In the genomic region with DNA sequence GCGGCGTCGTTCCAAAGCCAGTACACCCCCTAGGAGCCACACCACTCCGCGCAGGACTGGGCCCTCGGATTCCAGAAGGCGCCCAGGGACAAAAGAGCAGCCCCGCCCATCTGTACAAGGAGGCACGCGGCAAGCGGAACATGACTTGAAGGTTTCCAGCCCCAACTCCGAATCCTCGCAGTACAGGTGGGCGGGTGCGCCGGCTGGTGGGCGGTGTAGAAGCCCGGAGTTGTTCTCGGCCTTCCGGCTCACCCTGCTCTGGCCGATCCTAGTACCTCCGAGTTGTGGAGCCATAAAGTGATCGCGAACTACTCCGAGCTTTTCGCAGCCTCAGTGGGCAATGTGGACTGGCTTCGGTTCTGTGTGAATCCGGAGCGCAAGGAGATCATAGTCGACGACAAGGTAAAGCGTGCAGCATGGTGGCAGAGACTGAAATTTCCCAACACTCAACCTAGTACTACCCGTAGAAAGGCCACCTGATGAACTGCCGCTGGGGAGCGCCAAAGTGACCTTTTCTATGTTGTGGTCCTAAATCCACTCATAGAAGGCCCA, we compare ENCODE assay signal across 8 mouse cellular contexts. TPM values are rescaled to one million over a fixed set of nuclear protein-coding genes. Genes with fewer than 3 reads are reported as not detected.
A peak's percentile ranks its signal among the peaks of the same experiment; 100 is the strongest.
DNase-seq lines count a peak whose midpoint lies in the region; ATAC-seq and TF ChIP-seq lines count a peak whose summit lies in the region.

No protein-coding gene starts in this region.

- H3K4me2 ChIP-seq in kidney, postnatal 0 days (ENCODE audit: low read length): peak overlapping the region; percentile 47
- H3K4me2 ChIP-seq in stomach, embryonic 16.5 days (ENCODE audit: low read depth, low read length): peak overlapping the region; percentile 75

- peaks cover 12% of the 10 kb centered on the region for H3K27me3 ChIP-seq in kidney, postnatal 0 days (ENCODE audit: insufficient read depth, low read length)
- peaks cover 40% of the 10 kb centered on the region for H3K27me3 ChIP-seq in stomach, embryonic 16.5 days (ENCODE audit: control insufficient read depth, insufficient read depth, low read length)

- ATAC-seq in kidney, postnatal 0 days (replicated peaks; ENCODE audit: low FRiP score, low read depth): peak; percentile 75
- ATAC-seq in stomach, embryonic 16.5 days (ENCODE audit: insufficient read depth, low FRiP score): peak; percentile 79

- DNase-seq in Muller cell, postnatal 12 days (ENCODE audit: inconsistent ontology term): peak; percentile 61
- DNase-seq in embryo, embryonic 10 days (ENCODE audit: low spot score): peak; percentile 62
- DNase-seq in heart, postnatal 10 days: peak; percentile 37 to 46
- DNase-seq in kidney, postnatal 0 days (ENCODE audit: low spot score): peak; percentile 54
- DNase-seq in lung, postnatal 14 days: peak; percentile 34
- no peak for DNase-seq in frontal cortex, postnatal 10 days (ENCODE audit: low spot score in 2 of 2)
- no peak for DNase-seq in frontal cortex, postnatal 25 days (ENCODE audit: low spot score in 2 of 2)

- peak; percentile 40 for TF ChIP-seq CTCF in kidney, postnatal 0 days (IDR thresholded peaks at IDR 0.05; ENCODE audit: low read depth)

- H3K4me3 ChIP-seq in kidney, postnatal 0 days (replicated peaks; ENCODE audit: low read depth, low read length): peak overlapping the region; percentile 9; the same call in 1 of the 2 replicates
- peak overlapping the region; percentile 35 for H3K4me3 ChIP-seq in stomach, embryonic 16.5 days (replicated peaks; ENCODE audit: low read length)

- peaks cover 6% of the 10 kb centered on the region; the same call in 1 of the 2 replicates for H3K4me1 ChIP-seq in kidney, postnatal 0 days (replicated peaks; ENCODE audit: insufficient read depth, low read length)
- H3K4me1 ChIP-seq in stomach, embryonic 16.5 days (ENCODE audit: control insufficient read depth, insufficient read depth, low read length): peaks cover 15% of the 10 kb centered on the region

- no peak overlapping the region for H3K27ac ChIP-seq in kidney, postnatal 0 days
- H3K27ac ChIP-seq in stomach, embryonic 16.5 days (ENCODE audit: low read length): no peak overlapping the region

- WGBS in kidney, postnatal 0 days: 1% methylated on average over 35 of the region's 35 CpGs
- 4% methylated on average over 35 of the region's 35 CpGs for WGBS in stomach, embryonic 16.5 days

- 0 out of 2 replicates have a peak, but pooled peaks cover 2% of the 10 kb centered on the region for H3K36me3 ChIP-seq in kidney, postnatal 0 days (ENCODE audit: insufficient read depth, low read length)
- H3K36me3 ChIP-seq in stomach, embryonic 16.5 days (ENCODE audit: control insufficient read depth, insufficient read depth, low read length): no peaks in the 10 kb centered on the region

- peak overlapping the region; percentile 28; the same call in 1 of the 2 replicates for H3K9ac ChIP-seq in kidney, postnatal 0 days (ENCODE audit: low read depth, low read length)
- H3K9ac ChIP-seq in stomach, embryonic 16.5 days (ENCODE audit: low read length): peak overlapping the region; percentile 20

- intact Hi-C loops in heart, postnatal 10 days (cut with DNase I): no loop called here

- H3K9me3 ChIP-seq in kidney, postnatal 0 days (replicated peaks; ENCODE audit: low read length): no peaks in the 10 kb centered on the region
- no peaks in the 10 kb centered on the region for H3K9me3 ChIP-seq in stomach, embryonic 16.5 days (replicated peaks; ENCODE audit: control insufficient read depth, low read length)

RNA-seq across cellular contexts. Expression of a gene that starts 0.5 kb away (rescaled TPM):
- not detected for total RNA-seq in heart, postnatal 10 days (2021)
- polyA plus RNA-seq in kidney, postnatal 0 days (2015; fragmentation: Nextera tagmentation; extraction: Ambion mirVana): 0.17 and 0.33 TPM in 2 replicates
- polyA plus RNA-seq in stomach, embryonic 16.5 days (2015; fragmentation: Nextera tagmentation; extraction: Ambion mirVana): not detected in 2 replicates

RNA-seq across cellular contexts. Expression of a gene that starts 12.7 kb away (rescaled TPM):
- total RNA-seq in heart, postnatal 10 days (2021): 10 to 100 TPM; 68.8 to 83.4 TPM
- polyA plus RNA-seq in kidney, postnatal 0 days (2015; fragmentation: Nextera tagmentation; extraction: Ambion mirVana): 108 TPM in 2 replicates
- polyA plus RNA-seq in stomach, embryonic 16.5 days (2015; fragmentation: Nextera tagmentation; extraction: Ambion mirVana): 79.5 and 82.1 TPM in 2 replicates

RNA-seq across cellular contexts. Expression of a gene that starts 20.2 kb away (rescaled TPM):
- total RNA-seq in heart, postnatal 10 days (2021): not detected
- polyA plus RNA-seq in kidney, postnatal 0 days (2015; fragmentation: Nextera tagmentation; extraction: Ambion mirVana): 14.2 and 17.0 TPM in 2 replicates
- polyA plus RNA-seq in stomach, embryonic 16.5 days (2015; fragmentation: Nextera tagmentation; extraction: Ambion mirVana): not detected in 2 replicates

RNA-seq across cellular contexts. Expression of a gene that starts 31.8 kb away (rescaled TPM):
- 10 to 100 TPM; 27.4 to 33.0 TPM for total RNA-seq in heart, postnatal 10 days (2021)
- polyA plus RNA-seq in kidney, postnatal 0 days (2015; fragmentation: Nextera tagmentation; extraction: Ambion mirVana): 56.8 and 60.0 TPM in 2 replicates
- polyA plus RNA-seq in stomach, embryonic 16.5 days (2015; fragmentation: Nextera tagmentation; extraction: Ambion mirVana): 75.6 and 77.9 TPM in 2 replicates

RNA-seq across cellular contexts. Expression of a gene that starts 51.9 kb away (rescaled TPM):
- total RNA-seq in heart, postnatal 10 days (2021): not detected
- not detected in 2 replicates for polyA plus RNA-seq in kidney, postnatal 0 days (2015; fragmentation: Nextera tagmentation; extraction: Ambion mirVana)
- polyA plus RNA-seq in stomach, embryonic 16.5 days (2015; fragmentation: Nextera tagmentation; extraction: Ambion mirVana): not detected in 2 replicates

Comparison
In these comparisons a context has a peak if more than half of its experiments do, and no peak if none do; other contexts are left out.
1. DNase-seq: peak in Muller cell, postnatal 12 days (single experiment), embryo, embryonic 10 days (single experiment), heart, postnatal 10 days (2 of 2), kidney, postnatal 0 days (single experiment) and lung, postnatal 14 days (single experiment); none in frontal cortex, postnatal 10 days (0 of 2) and frontal cortex, postnatal 25 days (0 of 2).
2. RNA of a gene that starts 20.2 kb away (polyA plus RNA-seq): 14.2 to 17.0 TPM in kidney, postnatal 0 days; not detected in stomach, embryonic 16.5 days; every median in the first group is over 10 times any median in the second.